Mouse (Mus musculus): ENCODE data around the gene Homez. TPM values are rescaled to one million over a fixed set of nuclear protein-coding genes. Genes with fewer than 3 reads are reported as not detected.
A peak's percentile ranks its signal among the peaks of the same experiment; 100 is the strongest.

Homez gene
- polyA plus RNA-seq, 1 experiment, result 5.9 TPM

DNA sequence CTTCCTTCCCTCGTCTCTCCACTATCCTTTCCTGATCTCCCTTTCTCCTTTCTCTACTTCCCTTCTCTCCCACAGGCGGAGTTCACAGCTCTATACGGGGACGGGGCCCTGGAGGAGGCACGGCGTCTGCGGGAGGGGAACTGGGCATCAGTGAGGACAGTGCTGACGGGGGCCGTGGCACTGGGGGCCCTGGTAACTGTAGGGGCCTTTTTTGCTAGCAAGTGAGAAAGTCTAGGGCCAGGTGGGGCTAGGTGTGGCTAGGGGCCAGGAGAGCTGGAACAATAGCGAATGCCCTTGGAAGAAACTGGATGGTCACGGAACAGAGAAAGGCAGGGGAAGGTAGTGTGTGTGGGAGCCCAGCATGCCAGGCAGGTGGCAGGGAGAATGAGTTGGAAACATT lies 14.5 kb upstream of the Homez start:
- Histone ChIP-seq H3K27ac (ENCODE audit: control insufficient read depth, insufficient read depth, low read length) (no peak overlapping the region), H3K27me3 (ENCODE audit: control insufficient read depth, insufficient read depth, low read length) (no peaks in the 10 kb centered on the region), H3K4me3 (ENCODE audit: control insufficient read depth, insufficient read depth, low read length) (no peak overlapping the region), H3K36me3 (ENCODE audit: control insufficient read depth, insufficient read depth, low read length) (no peaks in the 10 kb centered on the region), H3K4me1 (replicated peaks; ENCODE audit: control insufficient read depth, insufficient read depth, low read length) (peaks cover 22% of the 10 kb centered on the region)
- DNase-seq, result no peak
- 97% methylated on average over 11 of the region's 11 CpGs for WGBS
- TF ChIP-seq POLR2A (IDR thresholded peaks at IDR 0.05; ENCODE audit: control insufficient read depth, extremely low read depth, insufficient read depth, low read length, poor library complexity), result no peak
- TF ChIP-seq CTCF (IDR thresholded peaks at IDR 0.05; ENCODE audit: borderline replicate concordance, control insufficient read depth, extremely low read depth, insufficient read depth, low read length, poor library complexity), result no peak

DNA sequence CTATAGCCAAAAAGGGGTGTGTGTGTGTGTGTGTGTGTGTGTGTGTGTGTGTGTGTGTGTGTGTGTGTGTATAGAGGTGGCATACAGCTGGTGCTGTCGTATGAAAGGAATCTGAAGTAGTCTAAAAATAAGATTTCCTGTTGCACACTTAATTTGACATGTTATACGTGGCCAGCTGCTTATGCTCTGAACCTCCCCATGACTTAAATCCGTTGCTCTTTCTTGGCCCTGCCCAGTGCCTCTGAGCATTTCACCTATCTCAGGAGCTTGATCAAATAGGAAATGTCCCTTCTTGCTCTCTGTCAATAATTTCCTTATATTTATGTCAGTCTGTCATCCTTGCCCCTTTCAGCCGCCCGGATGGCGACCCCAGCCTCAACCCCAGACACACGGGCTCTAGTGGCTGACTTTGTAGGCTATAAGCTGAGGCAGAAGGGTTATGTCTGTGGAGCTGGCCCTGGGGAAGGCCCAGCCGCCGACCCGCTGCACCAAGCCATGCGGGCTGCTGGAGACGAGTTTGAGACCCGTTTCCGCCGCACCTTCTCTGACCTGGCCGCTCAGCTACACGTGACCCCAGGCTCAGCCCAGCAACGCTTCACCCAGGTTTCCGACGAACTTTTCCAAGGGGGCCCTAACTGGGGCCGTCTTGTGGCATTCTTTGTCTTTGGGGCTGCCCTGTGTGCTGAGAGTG lies 13.4 kb upstream of the Homez start:
- Histone ChIP-seq H3K27me3 (ENCODE audit: control insufficient read depth, insufficient read depth, low read length) (no peaks in the 10 kb centered on the region), H3K27ac (ENCODE audit: control insufficient read depth, insufficient read depth, low read length) (peak overlapping the region; percentile 19; the same call in 1 of the 2 replicates), H3K36me3 (ENCODE audit: control insufficient read depth, insufficient read depth, low read length) (no peaks in the 10 kb centered on the region), H3K4me1 (replicated peaks; ENCODE audit: control insufficient read depth, insufficient read depth, low read length) (peaks cover 22% of the 10 kb centered on the region), H3K4me3 (ENCODE audit: control insufficient read depth, insufficient read depth, low read length) (peak overlapping the region; percentile 45)
- no peak for DNase-seq
- 75% methylated on average over 21 of the region's 21 CpGs for WGBS
- TF ChIP-seq CTCF (IDR thresholded peaks at IDR 0.05; ENCODE audit: borderline replicate concordance, control insufficient read depth, extremely low read depth, insufficient read depth, low read length, poor library complexity) (no peak), POLR2A (IDR thresholded peaks at IDR 0.05; ENCODE audit: control insufficient read depth, extremely low read depth, insufficient read depth, low read length, poor library complexity) (no peak)

DNA sequence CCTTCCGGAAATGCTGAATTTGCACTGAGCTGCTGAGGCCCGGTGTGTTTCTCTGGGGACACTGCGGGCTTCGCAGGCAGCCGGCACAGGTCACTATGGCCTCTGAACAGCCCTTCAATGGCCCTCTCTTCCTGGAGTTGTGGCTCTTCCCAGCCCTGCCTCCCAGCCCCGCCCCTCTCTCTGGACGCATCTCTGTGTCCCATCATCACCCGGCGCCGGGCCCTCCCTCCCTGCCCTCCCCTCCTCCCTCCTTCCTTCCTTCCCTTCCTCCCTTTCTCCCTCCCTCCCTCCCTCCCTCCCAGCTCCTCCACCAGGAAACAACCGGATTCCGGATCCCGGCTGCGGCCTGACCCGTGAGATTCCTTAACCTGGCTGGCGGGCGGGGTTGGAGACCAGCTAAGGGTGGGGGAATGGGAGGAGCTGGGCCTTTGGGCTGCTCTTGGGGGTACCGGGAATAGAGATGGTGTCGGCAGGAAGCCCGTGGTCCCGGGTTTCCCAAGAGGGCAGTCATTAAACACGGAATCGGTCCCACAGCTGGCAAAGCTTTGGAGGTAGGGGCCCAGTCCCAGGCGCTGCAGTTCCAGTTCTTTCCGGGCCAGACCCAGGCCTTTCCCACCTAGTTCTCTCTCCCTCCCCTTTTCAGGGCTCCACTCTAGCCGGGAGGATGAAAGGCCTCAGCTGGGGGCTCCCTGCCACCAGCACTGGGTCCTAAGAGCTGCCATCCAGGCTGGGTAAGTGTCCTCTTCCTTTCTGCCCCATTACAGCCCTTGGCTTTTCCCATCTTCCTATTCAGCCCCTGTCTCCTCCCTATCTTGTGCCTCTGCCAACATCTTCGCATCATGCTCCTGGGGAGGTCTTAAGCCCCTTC lies 12.6 kb upstream of the Homez start, which contains the start of the genes Bcl2l2 and Gm20521:
Bcl2l2 (plus strand) TSS at position 224 of the 868 bp plus-strand sequence.
Gm20521 (plus strand) TSS at position 288 of the 868 bp plus-strand sequence.
- H3K4me3 ChIP-seq (ENCODE audit: control insufficient read depth, insufficient read depth, low read length), result peak within 1 kb of the TSS; percentile 45
- no peaks in the 10 kb centered on the region for H3K27me3 ChIP-seq (ENCODE audit: control insufficient read depth, insufficient read depth, low read length)
- WGBS, result 4% methylated on average over 27 of the region's 27 CpGs
- peak within 1 kb of the TSS; percentile 19; the same call in 1 of the 2 replicates for H3K27ac ChIP-seq (ENCODE audit: control insufficient read depth, insufficient read depth, low read length)
- peaks cover 22% of the 10 kb centered on the region for H3K4me1 ChIP-seq (replicated peaks; ENCODE audit: control insufficient read depth, insufficient read depth, low read length)
- peak; percentile 30 for DNase-seq
- TF ChIP-seq POLR2A (IDR thresholded peaks at IDR 0.05; ENCODE audit: control insufficient read depth, extremely low read depth, insufficient read depth, low read length, poor library complexity) (no peak), CTCF (IDR thresholded peaks at IDR 0.05; ENCODE audit: borderline replicate concordance, control insufficient read depth, extremely low read depth, insufficient read depth, low read length, poor library complexity) (no peak)
- no peaks in the 10 kb centered on the region for H3K36me3 ChIP-seq (ENCODE audit: control insufficient read depth, insufficient read depth, low read length)

DNA sequence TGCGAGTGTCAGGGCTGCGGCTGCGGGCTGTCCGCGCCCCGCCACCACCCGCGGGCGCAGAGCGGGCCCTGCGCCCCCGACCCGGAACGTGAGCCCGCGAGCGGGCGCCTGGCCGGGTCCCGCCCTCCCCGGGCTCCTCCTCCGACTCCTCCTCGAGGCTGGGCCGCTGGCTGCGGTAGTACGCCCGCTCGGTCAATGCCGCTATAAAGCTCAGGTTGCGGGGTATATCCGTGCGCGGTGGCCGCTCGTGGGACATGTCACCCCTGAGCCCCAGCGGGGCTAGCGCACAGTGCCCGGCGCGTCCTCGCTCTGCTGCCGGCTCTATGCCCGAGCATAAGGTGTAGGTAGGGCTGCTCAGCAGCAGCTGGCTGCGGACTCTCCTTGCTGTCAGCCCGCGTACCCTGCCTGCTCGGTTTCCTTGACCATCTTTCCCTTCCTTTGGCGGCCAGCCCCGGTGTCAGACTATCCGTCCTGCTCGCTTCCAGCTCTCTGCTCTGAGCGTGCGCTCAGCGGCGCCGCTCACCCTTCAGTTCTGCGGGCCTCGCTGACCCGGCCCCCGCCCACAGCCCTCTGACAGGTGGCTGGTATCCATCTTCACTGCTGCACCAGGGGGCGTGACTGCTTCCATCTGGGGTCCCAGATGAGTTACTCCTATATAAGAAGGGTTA lies 6.4 kb upstream of the Homez start, which contains the start of gene Ppp1r3e:
Ppp1r3e (minus strand) TSS at position 503 of the 668 bp plus-strand sequence.
- H3K4me3 ChIP-seq (ENCODE audit: control insufficient read depth, insufficient read depth, low read length), result peak within 1 kb of the TSS; percentile 56
- no peaks in the 10 kb centered on the region; the same call in 1 of the 2 replicates for H3K27me3 ChIP-seq (ENCODE audit: control insufficient read depth, insufficient read depth, low read length)
- H3K4me1 ChIP-seq (replicated peaks; ENCODE audit: control insufficient read depth, insufficient read depth, low read length), result peaks cover 8% of the 10 kb centered on the region
- TF ChIP-seq POLR2A (IDR thresholded peaks at IDR 0.05; ENCODE audit: control insufficient read depth, extremely low read depth, insufficient read depth, low read length, poor library complexity), result no peak
- TF ChIP-seq CTCF (IDR thresholded peaks at IDR 0.05; ENCODE audit: borderline replicate concordance, control insufficient read depth, extremely low read depth, insufficient read depth, low read length, poor library complexity), result no peak
- DNase-seq, result peak; percentile 63
- H3K27ac ChIP-seq (ENCODE audit: control insufficient read depth, insufficient read depth, low read length), result no peak within 1 kb of the TSS
- H3K36me3 ChIP-seq (ENCODE audit: control insufficient read depth, insufficient read depth, low read length), result no peaks in the 10 kb centered on the region
- WGBS, result under 1% methylated on average over 61 of the region's 61 CpGs

DNA sequence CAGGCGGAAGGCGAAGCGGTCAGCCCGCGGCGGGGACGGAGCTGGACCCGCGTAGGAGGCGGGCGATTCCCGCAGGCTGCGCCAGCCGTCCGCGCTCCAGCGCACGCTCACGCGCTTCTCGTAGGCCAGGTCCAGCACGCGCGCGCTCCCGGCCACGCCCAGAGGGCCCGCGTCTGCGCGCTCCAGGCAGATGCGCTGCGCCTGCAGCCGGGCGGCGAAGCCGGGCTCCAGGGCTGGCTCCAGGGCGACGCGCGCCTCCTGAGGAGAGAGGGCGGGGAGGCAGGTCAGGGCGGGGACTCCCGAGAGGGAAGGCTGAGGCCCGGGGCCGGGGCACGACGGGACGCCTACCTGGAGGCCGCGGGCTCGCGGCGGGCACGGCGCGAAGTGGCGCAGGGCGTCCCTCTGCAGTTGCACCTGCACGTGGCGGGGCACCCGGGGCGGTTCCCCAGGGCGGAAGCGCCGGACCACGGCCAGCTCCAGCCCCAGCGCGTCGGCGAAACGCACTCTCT lies 5.8 kb upstream of the Homez start:
- DNase-seq, result peak; percentile 80
- H3K4me1 ChIP-seq (replicated peaks; ENCODE audit: control insufficient read depth, insufficient read depth, low read length), result peaks cover 8% of the 10 kb centered on the region
- under 1% methylated on average over 72 of the region's 72 CpGs for WGBS
- H3K27ac ChIP-seq (ENCODE audit: control insufficient read depth, insufficient read depth, low read length), result no peak overlapping the region
- TF ChIP-seq CTCF (IDR thresholded peaks at IDR 0.05; ENCODE audit: borderline replicate concordance, control insufficient read depth, extremely low read depth, insufficient read depth, low read length, poor library complexity), result no peak
- 0 out of 2 replicates have a peak, but pooled peaks have one; percentile 12 for TF ChIP-seq POLR2A (IDR thresholded peaks at IDR 0.05; ENCODE audit: control insufficient read depth, extremely low read depth, insufficient read depth, low read length, poor library complexity)
- H3K4me3 ChIP-seq (ENCODE audit: control insufficient read depth, insufficient read depth, low read length), result peak overlapping the region; percentile 56
- H3K36me3 ChIP-seq (ENCODE audit: control insufficient read depth, insufficient read depth, low read length), result no peaks in the 10 kb centered on the region
- no peaks in the 10 kb centered on the region; the same call in 1 of the 2 replicates for H3K27me3 ChIP-seq (ENCODE audit: control insufficient read depth, insufficient read depth, low read length)

Measured in thymus, adult 2 months (tissue).